Mouse (Mus musculus) cerebellum, postnatal 36 days (tissue): ENCODE data around the gene Nudcd3.

ENCODE experiments used
- DNase-seq, 2 experiments: peaks; one replicate each; pipeline ENCODE4 v3.0.0; 2021 to 2022; ENCODE audit warnings: mixed read lengths in 2 of 2

Nudcd3 gene

GRCm38 (mm10) chr11:6061891-6062290 lies 138.3 kb downstream of the Nudcd3 start:
- DNase-seq: no peak

- no peak for DNase-seq
Measured at GRCm38 (mm10) chr11:6059162-6059561, 141.1 kb downstream of the Nudcd3 start.
